Mouse (Mus musculus) kidney, embryonic 16.5 days (tissue): ENCODE measurements at regions not wholly inside any gene's neighbourhood (a gene's known extent, or its start where the extent isn't known, plus 50 kb on each side); places are given as distances from the start of the nearest gene placed in this dataset.

Experiments
- ATAC-seq: fragments of 200-750 bp; cut with Nextera tagmentation; 2 replicates; pipeline ENCODE4 v1.8.0; 2017; ENCODE audit warnings: moderate TSS enrichment; ENCODE audit not compliant: low FRiP score, low TSS enrichment
- H3K27ac ChIP-seq: fragments of 300-500 bp; sonication (generic); 2 replicates; pipeline ENCODE4 v1.5.1; 2014; ENCODE audit warnings: low read length
- H3K27me3 ChIP-seq: fragments of 300-500 bp; sonication (generic); 2 replicates; pipeline ENCODE4 v1.6.1; 2014; ENCODE audit warnings: low read length, control low read depth, mixed read lengths; ENCODE audit not compliant: insufficient read depth
- H3K36me3 ChIP-seq: fragments of 300-500 bp; sonication (generic); 2 replicates; pipeline ENCODE4 v1.6.1; 2014; ENCODE audit warnings: low read length, control low read depth, mixed read lengths; ENCODE audit not compliant: insufficient read depth
- H3K4me1 ChIP-seq: fragments of 300-500 bp; sonication (generic); 2 replicates; pipeline ENCODE4 v1.6.1; 2014; ENCODE audit warnings: low read length, control low read depth, mixed read lengths; ENCODE audit not compliant: insufficient read depth
- H3K4me2 ChIP-seq: fragments of 300-500 bp; sonication (generic); replicated peaks from 2 replicates; pipeline ENCODE4 v1.6.1; 2014; ENCODE audit warnings: low read depth, low read length
- H3K4me3 ChIP-seq: fragments of 300-500 bp; sonication (generic); 2 replicates; pipeline ENCODE4 v1.5.1; 2014; ENCODE audit warnings: mild to moderate bottlenecking, low read length
- H3K9ac ChIP-seq: fragments of 300-500 bp; sonication (generic); replicated peaks from 2 replicates; pipeline ENCODE4 v1.6.1; 2014; ENCODE audit warnings: low read length
- H3K9me3 ChIP-seq: fragments of 300-500 bp; sonication (generic); 2 replicates; pipeline ENCODE4 v1.6.1; 2016; ENCODE audit warnings: low read length, control low read depth
- WGBS: fragments of 180-500 bp; shearing (Covaris S2); extraction: QIAGEN DNeasy Blood & Tissue Kit; methylation state at CpG from one replicate; pipeline ENCODE4 v1.1.7; 2014; 5-methylcytosine and 5-hydroxymethylcytosine counted together

DNA sequence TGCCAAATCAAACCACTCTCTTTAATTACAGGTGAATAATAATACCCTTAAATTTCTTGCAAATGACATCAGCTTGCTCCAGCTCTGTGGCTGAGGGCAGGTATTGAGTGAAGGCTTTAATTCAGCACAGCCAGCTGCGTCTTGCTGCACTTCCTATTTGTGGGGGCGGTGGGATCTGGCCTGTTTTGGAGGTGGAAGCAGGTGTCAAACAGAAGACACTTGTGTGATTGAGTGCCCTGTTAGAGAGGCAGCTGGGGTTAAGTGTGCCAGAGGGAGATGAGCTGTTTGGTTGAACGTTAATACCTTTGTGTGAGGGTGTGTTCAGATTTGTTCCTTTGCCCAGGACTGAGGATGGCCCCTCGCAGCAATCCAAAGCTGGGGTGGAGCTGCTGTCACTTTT lies 284.9 kb upstream of the Gm5148 start:
- peaks cover 5% of the 10 kb centered on the region; the same call in 1 of the 2 replicates for H3K4me1 ChIP-seq
- 25% methylated on average over 4 of the region's 4 CpGs for WGBS
- no peak overlapping the region for H3K9ac ChIP-seq
- H3K27ac ChIP-seq: no peak overlapping the region
- no peak overlapping the region for H3K4me3 ChIP-seq
- no peaks in the 10 kb centered on the region for H3K36me3 ChIP-seq
- H3K4me2 ChIP-seq: no peak overlapping the region
- H3K27me3 ChIP-seq: no peaks in the 10 kb centered on the region
- H3K9me3 ChIP-seq: no peaks in the 10 kb centered on the region
- ATAC-seq: no peak

DNA sequence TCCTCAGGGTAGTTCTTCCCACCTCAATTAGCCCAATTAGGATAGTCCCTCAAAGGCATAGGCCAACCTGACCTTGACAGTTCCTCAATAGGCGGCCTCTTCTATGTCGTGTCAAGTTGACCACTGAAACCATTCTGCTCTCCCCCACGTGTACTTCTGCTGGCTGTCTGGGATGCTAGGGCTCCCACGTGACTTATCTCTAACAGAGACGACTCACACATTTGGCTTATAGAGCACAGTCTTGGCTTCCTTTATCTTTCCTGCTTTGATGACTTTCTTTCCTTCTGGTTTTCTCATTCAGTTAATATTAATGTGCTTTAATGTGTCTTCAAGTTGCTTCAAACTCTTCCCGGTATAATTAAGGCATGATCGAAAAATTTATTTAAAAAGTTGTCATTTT lies 284.0 kb upstream of the Gm5148 start:
- no peaks in the 10 kb centered on the region for H3K9me3 ChIP-seq

DNA sequence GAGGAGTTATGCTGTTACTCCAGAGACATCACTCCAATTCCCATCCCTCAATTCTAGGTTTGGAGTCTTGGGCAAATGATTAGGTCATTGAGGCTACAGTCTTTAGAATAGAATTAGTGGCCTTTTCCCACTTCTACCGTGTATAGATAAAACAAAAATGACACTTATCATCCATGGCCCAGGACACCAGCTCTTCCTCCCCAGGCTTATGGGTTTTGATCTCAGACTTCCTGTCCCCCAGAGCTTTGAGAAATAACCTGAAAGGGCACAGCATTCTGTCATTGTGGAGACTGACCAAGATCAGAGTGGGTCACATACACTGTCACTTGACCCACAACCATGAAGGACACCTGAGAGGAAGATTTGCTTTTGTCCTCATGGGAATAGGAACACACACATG lies 283.3 kb upstream of the Gm5148 start:
- no peak for ATAC-seq
- H3K36me3 ChIP-seq: no peaks in the 10 kb centered on the region
- WGBS: 91% methylated on average over 1 of the region's 1 CpGs
- peaks cover 5% of the 10 kb centered on the region; the same call in 1 of the 2 replicates for H3K4me1 ChIP-seq
- H3K27me3 ChIP-seq: no peaks in the 10 kb centered on the region
- no peak overlapping the region for H3K27ac ChIP-seq
- H3K9ac ChIP-seq: no peak overlapping the region
- H3K4me2 ChIP-seq: no peak overlapping the region
- no peaks in the 10 kb centered on the region for H3K9me3 ChIP-seq
- H3K4me3 ChIP-seq: no peak overlapping the region

More for the DNA sequence above, 284.0 kb upstream of the Gm5148 start:
- H3K27ac ChIP-seq: no peak overlapping the region
- H3K9ac ChIP-seq: no peak overlapping the region
- no peaks in the 10 kb centered on the region for H3K27me3 ChIP-seq
- no peak overlapping the region for H3K4me2 ChIP-seq
- H3K4me1 ChIP-seq: peaks cover 5% of the 10 kb centered on the region; the same call in 1 of the 2 replicates
- no peak for ATAC-seq
- WGBS: 60% methylated on average over 7 of the region's 7 CpGs
- no peaks in the 10 kb centered on the region for H3K36me3 ChIP-seq
- H3K4me3 ChIP-seq: no peak overlapping the region

DNA sequence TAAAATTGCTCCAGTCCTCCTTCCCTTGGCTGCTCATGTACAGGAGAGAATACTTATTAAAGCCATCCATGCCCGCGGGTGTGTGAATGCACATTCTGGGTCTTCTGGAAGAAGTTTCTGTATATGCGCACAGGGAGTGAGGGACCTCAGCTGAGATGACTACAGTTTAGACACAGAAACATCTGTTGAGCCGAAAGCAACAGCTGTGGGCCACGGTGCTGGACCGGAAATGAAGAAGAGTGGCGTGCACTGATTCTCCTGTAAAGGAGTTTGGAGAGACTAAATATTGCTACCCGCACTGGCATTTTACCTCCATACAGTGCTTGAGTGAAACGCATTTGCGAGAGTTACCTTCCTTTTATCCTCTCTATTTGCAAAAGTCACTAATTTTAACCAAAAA lies 278.0 kb upstream of the Gm5148 start:
- Histone ChIP-seq H3K36me3 (no peaks in the 10 kb centered on the region), H3K4me2 (no peak overlapping the region), H3K9me3 (no peaks in the 10 kb centered on the region), H3K9ac (no peak overlapping the region), H3K4me3 (no peak overlapping the region), H3K4me1 (no peaks in the 10 kb centered on the region), H3K27ac (no peak overlapping the region), H3K27me3 (no peaks in the 10 kb centered on the region)
- 92% methylated on average over 10 of the region's 10 CpGs for WGBS
- ATAC-seq: no peak

DNA sequence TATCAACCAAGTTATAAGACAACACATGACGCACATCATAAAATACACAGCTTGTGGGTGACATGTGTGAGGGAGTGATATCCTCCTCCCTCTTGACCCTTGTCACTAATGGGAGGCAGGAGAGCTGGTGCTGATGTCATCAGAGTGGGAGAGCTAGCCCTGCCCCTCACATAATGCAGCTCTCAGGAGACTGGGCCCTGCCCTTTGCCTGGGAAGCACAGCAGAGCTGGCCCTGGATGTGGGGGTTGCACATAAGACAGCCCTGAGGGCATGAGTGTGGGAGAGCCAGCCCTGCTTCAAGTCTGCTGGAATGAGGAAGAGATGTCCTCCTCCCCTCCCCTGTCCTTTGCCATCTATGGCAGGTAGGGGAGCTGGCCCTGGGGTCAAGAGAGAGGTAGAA lies 275.5 kb upstream of the Gm5148 start:
- Histone ChIP-seq H3K4me1 (no peaks in the 10 kb centered on the region), H3K36me3 (no peaks in the 10 kb centered on the region), H3K27ac (no peak overlapping the region), H3K4me2 (no peak overlapping the region), H3K4me3 (no peak overlapping the region), H3K27me3 (no peaks in the 10 kb centered on the region), H3K9ac (no peak overlapping the region), H3K9me3 (no peaks in the 10 kb centered on the region)
- WGBS: 85% methylated on average over 1 of the region's 1 CpGs
- ATAC-seq: peak; percentile 71

DNA sequence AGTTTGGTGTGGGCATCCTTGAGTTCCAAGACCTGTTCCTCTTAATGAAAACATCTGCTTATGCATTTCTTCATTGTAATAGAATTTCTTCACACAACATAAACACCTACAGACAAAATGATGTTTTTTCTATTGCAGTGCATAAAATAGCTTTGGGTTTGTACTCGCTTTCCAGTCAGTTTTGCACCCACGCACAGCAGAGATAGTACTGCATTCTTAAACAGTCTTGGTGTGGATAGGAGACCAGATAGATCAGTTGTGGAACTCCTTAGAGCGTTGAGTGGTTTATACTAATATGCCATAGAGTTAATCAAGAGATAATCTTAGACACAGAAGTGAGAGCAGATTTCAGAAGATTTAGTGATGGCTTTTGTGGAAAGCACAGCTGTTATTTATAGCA lies 273.7 kb upstream of the Gm5148 start:
- Histone ChIP-seq H3K4me2 (no peak overlapping the region), H3K9me3 (no peaks in the 10 kb centered on the region), H3K36me3 (no peaks in the 10 kb centered on the region), H3K4me3 (no peak overlapping the region), H3K27ac (no peak overlapping the region), H3K4me1 (no peaks in the 10 kb centered on the region), H3K27me3 (no peaks in the 10 kb centered on the region), H3K9ac (no peak overlapping the region)
- no peak for ATAC-seq
- 91% methylated on average over 3 of the region's 3 CpGs for WGBS

DNA sequence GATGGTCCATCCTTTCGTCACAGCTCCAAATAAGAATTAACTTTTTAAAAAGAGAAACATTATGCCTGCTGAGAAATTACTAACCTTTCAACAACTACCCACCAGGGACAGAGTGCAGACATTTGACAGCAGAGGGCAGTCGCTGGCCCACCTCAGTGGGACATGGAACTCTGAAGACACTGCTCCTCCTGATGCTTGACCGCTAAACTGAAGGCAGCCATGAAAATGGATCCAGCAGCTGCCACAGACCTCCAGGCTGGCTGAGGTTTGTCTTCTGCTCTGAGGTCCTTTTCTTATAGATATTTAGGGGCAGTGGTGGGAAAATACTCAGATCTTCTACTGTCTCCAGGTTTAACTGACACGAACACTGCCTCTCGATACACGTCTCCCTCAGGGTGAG lies 265.7 kb upstream of the Gm5148 start:
- no peaks in the 10 kb centered on the region for H3K9me3 ChIP-seq
- no peak overlapping the region for H3K4me2 ChIP-seq
- peaks cover 16% of the 10 kb centered on the region for H3K4me1 ChIP-seq
- H3K27ac ChIP-seq: no peak overlapping the region
- no peak overlapping the region for H3K4me3 ChIP-seq
- H3K36me3 ChIP-seq: no peaks in the 10 kb centered on the region
- 96% methylated on average over 6 of the region's 6 CpGs for WGBS
- ATAC-seq: no peak
- no peak overlapping the region for H3K9ac ChIP-seq
- H3K27me3 ChIP-seq: no peaks in the 10 kb centered on the region

DNA sequence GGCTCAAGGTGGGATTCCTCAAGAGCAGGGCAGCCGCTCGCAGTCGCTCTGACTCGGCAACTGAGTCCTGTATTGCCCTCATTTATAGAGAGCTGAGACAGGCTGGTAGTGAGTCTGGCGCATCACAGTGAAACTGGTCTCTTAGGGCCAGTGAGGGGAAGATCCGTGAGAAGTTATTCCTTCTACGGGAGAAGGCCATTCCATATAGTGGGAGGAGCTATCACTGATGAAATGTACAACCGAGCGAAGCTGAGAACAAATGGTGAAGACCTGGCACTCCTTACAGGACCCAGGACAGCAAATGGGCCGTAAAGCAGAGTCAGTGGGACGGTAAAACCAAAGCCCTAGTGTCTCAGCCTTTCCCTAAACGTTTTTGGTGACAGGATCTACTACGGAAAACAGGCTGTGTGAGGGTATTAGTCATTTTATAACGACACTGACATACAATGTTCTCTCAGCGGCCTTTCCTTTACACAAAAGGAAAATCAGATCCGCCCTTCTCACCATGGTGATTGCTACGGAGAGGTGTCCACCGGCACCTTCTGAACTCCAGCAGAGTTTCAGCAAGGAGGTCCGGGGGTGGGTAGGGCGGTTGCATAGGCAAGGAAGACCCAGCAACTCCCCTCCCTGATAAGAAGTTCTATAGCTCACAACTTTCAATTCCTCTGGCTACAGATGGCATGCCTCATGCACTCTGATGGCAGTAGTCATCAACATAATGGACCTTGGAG lies 263.6 kb upstream of the Gm5148 start:
- H3K4me3 ChIP-seq: 0 out of 2 replicates have a peak overlapping the region, but pooled peaks have one; percentile 0
- WGBS: 18% methylated on average over 20 of the region's 20 CpGs

DNA sequence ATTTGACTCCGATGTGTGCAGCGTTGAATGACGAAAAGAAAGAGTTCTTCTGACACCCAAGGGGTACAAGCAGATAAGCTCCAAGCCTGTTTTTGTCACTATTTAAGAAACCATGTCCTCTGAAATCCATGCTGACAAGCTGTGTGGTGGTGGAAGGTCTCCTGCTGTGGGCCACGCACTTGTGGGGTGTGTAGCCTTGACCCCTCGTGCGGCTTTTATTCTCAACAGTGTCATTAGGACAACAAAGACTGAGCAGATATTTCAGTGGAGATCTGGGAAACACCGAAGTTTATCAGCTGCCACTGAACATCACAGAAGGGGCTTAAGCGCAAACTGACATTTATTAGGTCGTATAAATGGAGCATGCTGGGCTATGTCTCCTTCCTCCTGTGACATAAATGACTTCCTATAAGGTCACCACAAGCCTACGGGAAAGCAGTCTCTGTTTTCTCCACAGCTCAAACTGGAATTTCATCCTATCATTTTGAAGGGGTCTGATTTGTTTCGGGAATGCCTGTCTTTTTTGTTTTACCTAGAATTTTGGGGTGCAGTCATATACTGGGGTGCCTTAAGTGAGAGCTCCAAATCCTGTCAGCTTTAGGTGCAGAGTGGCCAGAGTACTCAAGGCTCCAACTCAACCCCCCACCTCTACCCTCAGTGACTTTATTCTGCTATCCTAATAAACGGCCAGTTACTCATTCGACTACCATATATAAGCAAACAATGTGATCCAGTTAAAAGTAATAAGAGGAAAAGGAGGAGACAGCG lies 262.9 kb upstream of the Gm5148 start:
- H3K27ac ChIP-seq: no peak overlapping the region
- no peak overlapping the region for H3K9ac ChIP-seq
- 50% methylated on average over 14 of the region's 14 CpGs for WGBS
- H3K4me3 ChIP-seq: no peak overlapping the region
- ATAC-seq: no peak
- peaks cover 16% of the 10 kb centered on the region for H3K4me1 ChIP-seq
- peak overlapping the region; percentile 26 for H3K4me2 ChIP-seq
- no peaks in the 10 kb centered on the region for H3K36me3 ChIP-seq
- H3K27me3 ChIP-seq: no peaks in the 10 kb centered on the region
- no peaks in the 10 kb centered on the region for H3K9me3 ChIP-seq

More for the DNA sequence above, 263.6 kb upstream of the Gm5148 start:
- H3K4me2 ChIP-seq: peak overlapping the region; percentile 26
- no peaks in the 10 kb centered on the region for H3K9me3 ChIP-seq
- H3K4me1 ChIP-seq: peaks cover 16% of the 10 kb centered on the region
- no peak overlapping the region for H3K27ac ChIP-seq
- 0 out of 2 replicates have a peak overlapping the region, but pooled peaks have one; percentile 27 for H3K9ac ChIP-seq
- ATAC-seq: peak; percentile 54
- no peaks in the 10 kb centered on the region for H3K27me3 ChIP-seq
- no peaks in the 10 kb centered on the region for H3K36me3 ChIP-seq

DNA sequence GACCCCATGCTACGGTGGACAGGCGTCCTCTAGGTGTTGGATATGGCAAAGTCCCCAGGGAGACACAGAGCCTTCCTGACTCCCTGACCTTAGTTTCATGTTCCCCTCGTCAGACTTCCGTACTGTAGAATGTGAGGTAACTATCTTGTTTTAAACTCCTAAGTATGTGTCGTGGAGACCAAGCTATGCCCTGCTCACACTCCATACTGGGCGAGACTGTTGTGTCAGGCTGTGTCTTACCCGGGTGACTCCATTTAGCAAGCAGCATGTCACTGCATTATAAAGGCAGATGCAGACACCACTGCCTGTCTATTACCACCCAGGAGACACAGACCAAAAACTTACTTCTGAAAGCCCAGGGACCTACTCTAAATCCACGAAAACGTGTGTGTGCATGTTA lies 260.4 kb upstream of the Gm5148 start:
- no peak overlapping the region for H3K4me2 ChIP-seq
- no peaks in the 10 kb centered on the region for H3K27me3 ChIP-seq
- no peaks in the 10 kb centered on the region for H3K9me3 ChIP-seq
- no peak for ATAC-seq
- H3K4me1 ChIP-seq: peaks cover 22% of the 10 kb centered on the region
- 90% methylated on average over 9 of the region's 9 CpGs for WGBS
- no peak overlapping the region for H3K27ac ChIP-seq
- H3K4me3 ChIP-seq: no peak overlapping the region
- no peaks in the 10 kb centered on the region for H3K36me3 ChIP-seq
- no peak overlapping the region for H3K9ac ChIP-seq
